Comparison of ENCODE assay signal across 35 mouse cellular contexts in genomic region chr11:4039951-4040350, GRCm38 (mm10). TPM values are rescaled to one million over a fixed set of nuclear protein-coding genes. Genes with fewer than 3 reads are reported as not detected.
"Had no signal": no experiment of that assay in that cellular context is flagged by ENCODE, and none has a peak within 500 bp of the region (broad histone marks: within the 10 kb centered on the region; RNA-seq: fewer than 3 reads in every experiment).

No protein-coding gene starts in this region.

- H3K4me1 ChIP-seq: embryonic facial prominence, embryonic 10.5 days; embryonic facial prominence, embryonic 12.5 days; embryonic facial prominence, embryonic 13.5 days; embryonic facial prominence, embryonic 15.5 days; forebrain, embryonic 10.5 days; forebrain, embryonic 12.5 days; forebrain, embryonic 13.5 days; forebrain, embryonic 15.5 days had no signal

- H3K27me3 ChIP-seq: embryonic facial prominence, embryonic 12.5 days; embryonic facial prominence, embryonic 13.5 days; embryonic facial prominence, embryonic 15.5 days; forebrain, embryonic 12.5 days; forebrain, embryonic 13.5 days; forebrain, embryonic 15.5 days had no signal

- H3K9me3 ChIP-seq: embryonic facial prominence, embryonic 10.5 days; embryonic facial prominence, embryonic 12.5 days; embryonic facial prominence, embryonic 13.5 days; embryonic facial prominence, embryonic 15.5 days; forebrain, embryonic 10.5 days; forebrain, embryonic 12.5 days; forebrain, embryonic 13.5 days; forebrain, embryonic 15.5 days had no signal

- H3K4me3 ChIP-seq: embryonic facial prominence, embryonic 10.5 days; embryonic facial prominence, embryonic 12.5 days; embryonic facial prominence, embryonic 13.5 days; embryonic facial prominence, embryonic 15.5 days; erythroblast, embryonic 14.5 days; forebrain, embryonic 10.5 days; forebrain, embryonic 12.5 days; forebrain, embryonic 13.5 days; forebrain, embryonic 15.5 days; gastrocnemius, adult 2 months; heart, adult 2 months had no signal

- ATAC-seq: forebrain, embryonic 13.5 days; forebrain, embryonic 14.5 days; forebrain, embryonic 15.5 days; forebrain, embryonic 16.5 days; forebrain, postnatal 0 days had no signal

- H3K27ac ChIP-seq: embryonic facial prominence, embryonic 10.5 days; embryonic facial prominence, embryonic 12.5 days; embryonic facial prominence, embryonic 13.5 days; embryonic facial prominence, embryonic 15.5 days; forebrain, embryonic 10.5 days; forebrain, embryonic 12.5 days; forebrain, embryonic 13.5 days; forebrain, embryonic 15.5 days; gastrocnemius, adult 2 months; heart, adult 2 months had no signal

- H3K36me3 ChIP-seq: embryonic facial prominence, embryonic 10.5 days; embryonic facial prominence, embryonic 12.5 days; embryonic facial prominence, embryonic 13.5 days; embryonic facial prominence, embryonic 15.5 days; forebrain, embryonic 10.5 days; forebrain, embryonic 12.5 days; forebrain, embryonic 15.5 days had no signal

- DNase-seq: cerebellum, adult 2 months; cerebellum, adult 8-10 months; cerebellum, adult 9-10 months; cerebellum, adult 9-11 months; cerebellum, postnatal 10 days; cerebellum, postnatal 14 days; cerebellum, postnatal 25 days; cerebellum, postnatal 36 days; embryo, embryonic 11 days; forebrain, postnatal 0 days; gastrocnemius, adult 2 months; gastrocnemius, postnatal 10 days; gastrocnemius, postnatal 14 days; gastrocnemius, postnatal 25 days; gastrocnemius, postnatal 36 days; heart, adult 18-20 months; heart, adult 2 months had no signal

- H3K9ac ChIP-seq: embryonic facial prominence, embryonic 12.5 days; embryonic facial prominence, embryonic 13.5 days; embryonic facial prominence, embryonic 15.5 days; forebrain, embryonic 12.5 days; forebrain, embryonic 13.5 days; forebrain, embryonic 15.5 days; forebrain, postnatal 0 days had no signal

- H3K4me2 ChIP-seq: embryonic facial prominence, embryonic 12.5 days; embryonic facial prominence, embryonic 13.5 days; embryonic facial prominence, embryonic 15.5 days; forebrain, embryonic 12.5 days; forebrain, embryonic 13.5 days; forebrain, embryonic 15.5 days had no signal

RNA-seq across cellular contexts. Expression of gene Sec14l4, which starts 8.7 kb away (rescaled TPM):
- total RNA-seq: common myeloid progenitor, adult 5-6 weeks; forebrain, postnatal 0 days; gastrocnemius, adult 18-20 months; gastrocnemius, adult 2 months; gastrocnemius, adult 8-10 months; gastrocnemius, postnatal 14 days; gastrocnemius, postnatal 25 days; gastrocnemius, postnatal 36 days; granulocyte monocyte progenitor cell, adult 5-6 weeks had no signal
- polyA plus RNA-seq: embryonic facial prominence, embryonic 10.5 days; embryonic facial prominence, embryonic 11.5 days; embryonic facial prominence, embryonic 12.5 days; erythroblast, embryonic 14.5 days; forebrain, embryonic 10.5 days; forebrain, embryonic 11.5 days; forebrain, embryonic 12.5 days; forebrain, embryonic 13.5 days; forebrain, embryonic 14.5 days; forebrain, embryonic 15.5 days; forebrain, embryonic 16.5 days; forebrain, postnatal 0 days had no signal

RNA-seq across cellular contexts. Expression of gene Sec14l3, which starts 24.7 kb away (rescaled TPM):
- total RNA-seq: common myeloid progenitor, adult 5-6 weeks; gastrocnemius, adult 18-20 months; gastrocnemius, adult 2 months; gastrocnemius, adult 8-10 months; gastrocnemius, postnatal 10 days; gastrocnemius, postnatal 14 days; gastrocnemius, postnatal 25 days; gastrocnemius, postnatal 36 days; gastrocnemius, postnatal 4 days; granulocyte monocyte progenitor cell, adult 5-6 weeks; heart, adult 2 months had no signal
- polyA plus RNA-seq: cerebellum, adult 2 months; embryonic facial prominence, embryonic 10.5 days; embryonic facial prominence, embryonic 11.5 days; embryonic facial prominence, embryonic 12.5 days; embryonic facial prominence, embryonic 13.5 days; erythroblast, embryonic 14.5 days; forebrain, embryonic 10.5 days had no signal

RNA-seq across cellular contexts. Expression of gene Gal3st1, which starts 56.5 kb away (rescaled TPM):
- polyA plus RNA-seq: erythroblast, embryonic 14.5 days had no signal
